In the genomic region with DNA sequence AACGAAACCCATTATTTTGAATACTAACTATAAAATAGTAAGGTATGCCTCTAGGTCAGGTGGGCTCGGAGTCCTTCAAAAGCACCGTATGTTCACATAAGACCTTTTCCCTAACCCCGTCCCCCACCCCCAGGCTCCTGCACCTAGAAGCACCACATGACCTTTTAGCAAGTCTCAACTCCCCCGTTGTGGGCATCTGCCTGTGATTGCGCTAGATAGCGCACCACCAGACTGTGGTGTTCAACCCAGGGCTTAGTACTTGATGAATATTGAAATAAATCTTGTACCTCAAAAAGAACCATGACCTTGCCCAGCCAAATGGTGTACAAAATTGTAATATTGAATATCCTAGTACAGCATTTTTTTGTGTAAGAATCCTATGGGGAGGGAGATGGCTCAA, we compare ENCODE assay signal across 13 mouse cellular contexts.
DNase-seq lines count a peak whose midpoint lies in the region; ATAC-seq and TF ChIP-seq lines count a peak whose summit lies in the region.
"Had no signal": no experiment of that assay in that cellular context is flagged by ENCODE, and none has a peak within 500 bp of the region (broad histone marks: within the 10 kb centered on the region; RNA-seq: fewer than 3 reads in every experiment).

No protein-coding gene starts in this region.

- no peak overlapping the region for H3K9ac ChIP-seq in hindbrain, embryonic 12.5 days
- no peak overlapping the region for H3K9ac ChIP-seq in hindbrain, embryonic 11.5 days (ENCODE audit: low read depth, low read length)
- no peak overlapping the region for H3K9ac ChIP-seq in hindbrain, embryonic 14.5 days
- no peak overlapping the region for H3K9ac ChIP-seq in midbrain, embryonic 15.5 days
- H3K9ac ChIP-seq: liver, embryonic 15.5 days; stomach, embryonic 15.5 days had no signal

- H3K27me3 ChIP-seq in hindbrain, embryonic 12.5 days: peaks cover 3% of the 10 kb centered on the region; the same call in 1 of the 2 replicates
- no peaks in the 10 kb centered on the region for H3K27me3 ChIP-seq in hindbrain, embryonic 11.5 days (ENCODE audit: control insufficient read depth, insufficient read depth, low read length)
- no peaks in the 10 kb centered on the region for H3K27me3 ChIP-seq in hindbrain, embryonic 14.5 days (ENCODE audit: control insufficient read depth, insufficient read depth, low read length)
- no peaks in the 10 kb centered on the region for H3K27me3 ChIP-seq in midbrain, embryonic 15.5 days (replicated peaks)

- DNase-seq in hindbrain, embryonic 11.5 days (ENCODE audit: low spot score): no peak
- peak; percentile 40 for DNase-seq in brain, embryonic 14.5 days (ENCODE audit: low read depth)
- no peak for DNase-seq in hindbrain, embryonic 14.5 days (ENCODE audit: low spot score)
- no peak for DNase-seq in layer of hippocampus, adult 2 months (ENCODE audit: low spot score in 2 of 2)
- no peak for DNase-seq in adrenal gland, adult 18-20 months (ENCODE audit: low spot score in 2 of 2)
- no peak for DNase-seq in gastrocnemius, adult 18-20 months (ENCODE audit: low spot score)
- DNase-seq: gastrocnemius, postnatal 14 days; spleen, adult 18-20 months had no signal

- H3K4me3 ChIP-seq in hindbrain, embryonic 12.5 days: no peak overlapping the region
- no peak overlapping the region for H3K4me3 ChIP-seq in hindbrain, embryonic 11.5 days (ENCODE audit: low read depth, low read length)
- no peak overlapping the region for H3K4me3 ChIP-seq in hindbrain, embryonic 14.5 days (replicated peaks; ENCODE audit: low read length)
- no peak overlapping the region for H3K4me3 ChIP-seq in midbrain, embryonic 15.5 days
- no peak overlapping the region for H3K4me3 ChIP-seq in layer of hippocampus, adult 2 months
- H3K4me3 ChIP-seq: liver, embryonic 15.5 days had no signal

- no peak overlapping the region for H3K4me2 ChIP-seq in hindbrain, embryonic 12.5 days (replicated peaks)
- H3K4me2 ChIP-seq in hindbrain, embryonic 11.5 days (replicated peaks; ENCODE audit: low read depth, low read length): no peak overlapping the region
- H3K4me2 ChIP-seq in hindbrain, embryonic 14.5 days (replicated peaks): peak overlapping the region; percentile 75; the same call in 1 of the 2 replicates
- peak overlapping the region; percentile 59; the same call in 1 of the 2 replicates for H3K4me2 ChIP-seq in midbrain, embryonic 15.5 days

- peak overlapping the region; percentile 95 for H3K27ac ChIP-seq in hindbrain, embryonic 12.5 days
- H3K27ac ChIP-seq in hindbrain, embryonic 11.5 days (ENCODE audit: low read depth, low read length): no peak overlapping the region
- peak overlapping the region; percentile 99 for H3K27ac ChIP-seq in hindbrain, embryonic 14.5 days
- peak overlapping the region; percentile 93 for H3K27ac ChIP-seq in midbrain, embryonic 15.5 days
- no peak overlapping the region for H3K27ac ChIP-seq in layer of hippocampus, adult 2 months
- H3K27ac ChIP-seq: embryonic facial prominence, embryonic 13.5 days; liver, embryonic 15.5 days; stomach, embryonic 15.5 days had no signal

- no peak for ATAC-seq in hindbrain, embryonic 12.5 days (ENCODE audit: low FRiP score)
- no peak for ATAC-seq in hindbrain, embryonic 11.5 days (ENCODE audit: low FRiP score)
- no peak for ATAC-seq in hindbrain, embryonic 14.5 days (ENCODE audit: low FRiP score)
- no peak for ATAC-seq in midbrain, embryonic 15.5 days (replicated peaks)

- H3K4me1 ChIP-seq in hindbrain, embryonic 12.5 days: peaks cover 15% of the 10 kb centered on the region
- H3K4me1 ChIP-seq in hindbrain, embryonic 11.5 days (replicated peaks; ENCODE audit: control insufficient read depth, insufficient read depth, low read length): peaks cover 5% of the 10 kb centered on the region; the same call in 1 of the 2 replicates
- H3K4me1 ChIP-seq in hindbrain, embryonic 14.5 days (replicated peaks; ENCODE audit: control insufficient read depth, insufficient read depth, low read length): peaks cover 24% of the 10 kb centered on the region
- peaks cover 25% of the 10 kb centered on the region for H3K4me1 ChIP-seq in midbrain, embryonic 15.5 days
- H3K4me1 ChIP-seq: liver, embryonic 15.5 days had no signal

- WGBS in hindbrain, embryonic 12.5 days: 85% methylated on average over 7 of the region's 7 CpGs
- WGBS in hindbrain, embryonic 11.5 days: 93% methylated on average over 7 of the region's 7 CpGs
- WGBS in hindbrain, embryonic 14.5 days: 86% methylated on average over 7 of the region's 7 CpGs
- WGBS in midbrain, embryonic 15.5 days: 88% methylated on average over 7 of the region's 7 CpGs

- TF ChIP-seq CTCF in brain, embryonic 14.5 days (IDR thresholded peaks at IDR 0.05; ENCODE audit: borderline replicate concordance, extremely low read depth, insufficient read depth, insufficient read length): no peak
- no peak for TF ChIP-seq CTCF in layer of hippocampus, adult 2 months (conservative IDR thresholded peaks at IDR 0.05)

- H3K36me3 ChIP-seq in hindbrain, embryonic 12.5 days: no peaks in the 10 kb centered on the region
- H3K36me3 ChIP-seq in hindbrain, embryonic 11.5 days (ENCODE audit: control insufficient read depth, insufficient read depth, low read length): no peaks in the 10 kb centered on the region
- no peaks in the 10 kb centered on the region for H3K36me3 ChIP-seq in hindbrain, embryonic 14.5 days (replicated peaks; ENCODE audit: control insufficient read depth, insufficient read depth)
- no peaks in the 10 kb centered on the region for H3K36me3 ChIP-seq in midbrain, embryonic 15.5 days (replicated peaks)
- H3K36me3 ChIP-seq: embryonic facial prominence, embryonic 13.5 days; liver, embryonic 15.5 days; stomach, embryonic 15.5 days had no signal

- TF ChIP-seq POLR2A in brain, embryonic 14.5 days (IDR thresholded peaks at IDR 0.05; ENCODE audit: borderline replicate concordance, extremely low read depth, insufficient read depth, insufficient read length, poor library complexity, severe bottlenecking): no peak

- H3K9me3 ChIP-seq in hindbrain, embryonic 12.5 days (replicated peaks): no peaks in the 10 kb centered on the region
- H3K9me3 ChIP-seq in hindbrain, embryonic 11.5 days (ENCODE audit: control insufficient read depth, low read length): no peaks in the 10 kb centered on the region
- H3K9me3 ChIP-seq in hindbrain, embryonic 14.5 days (ENCODE audit: control insufficient read depth, low read length): no peaks in the 10 kb centered on the region
- H3K9me3 ChIP-seq in midbrain, embryonic 15.5 days: no peaks in the 10 kb centered on the region
- H3K9me3 ChIP-seq: embryonic facial prominence, embryonic 13.5 days; liver, embryonic 15.5 days; stomach, embryonic 15.5 days had no signal

Comparison
In these comparisons a context has a peak if more than half of its experiments do, and no peak if none do; other contexts are left out.
1. H3K27ac ChIP-seq: peak in hindbrain, embryonic 12.5 days (single experiment), hindbrain, embryonic 14.5 days (single experiment) and midbrain, embryonic 15.5 days (single experiment); none in hindbrain, embryonic 11.5 days (single experiment) and layer of hippocampus, adult 2 months (single experiment).
2. H3K4me2 ChIP-seq: peak in hindbrain, embryonic 14.5 days (single experiment) and midbrain, embryonic 15.5 days (single experiment); none in hindbrain, embryonic 12.5 days (single experiment) and hindbrain, embryonic 11.5 days (single experiment).